Mouse (Mus musculus) stomach, postnatal 0 days (tissue): ENCODE measurements around the gene Shc4. TPM values are rescaled to one million over a fixed set of nuclear protein-coding genes. Genes with fewer than 3 reads are reported as not detected.

Experiments
- ATAC-seq: fragments of 200-750 bp; cut with Nextera tagmentation; 2 replicates; pipeline ENCODE4 v1.8.0; 2017; ENCODE audit not compliant: low FRiP score, low TSS enrichment
- DNase-seq: peaks from one replicate; pipeline ENCODE4 v3.0.0-alpha.2; 2016; ENCODE audit warnings: low spot score
- H3K27ac ChIP-seq: fragments of 300-500 bp; sonication (generic); replicated peaks from 2 replicates; pipeline ENCODE4 v1.5.1; 2014; ENCODE audit warnings: mild to moderate bottlenecking, control low read depth
- H3K27me3 ChIP-seq: fragments of 300-500 bp; sonication (generic); 2 replicates; pipeline ENCODE4 v1.6.1; 2014; ENCODE audit warnings: low read length; ENCODE audit not compliant: control insufficient read depth, insufficient read depth
- H3K36me3 ChIP-seq: fragments of 300-500 bp; sonication (generic); 2 replicates; pipeline ENCODE4 v1.6.1; 2014; ENCODE audit warnings: low read length, mixed read lengths; ENCODE audit not compliant: control insufficient read depth, insufficient read depth
- H3K4me1 ChIP-seq: fragments of 300-500 bp; sonication (generic); replicated peaks from 2 replicates; pipeline ENCODE4 v1.6.1; 2014; ENCODE audit warnings: antibody characterized with exemption; ENCODE audit not compliant: control insufficient read depth, insufficient read depth
- H3K4me2 ChIP-seq: fragments of 300-500 bp; sonication (generic); replicated peaks from 2 replicates; pipeline ENCODE4 v1.6.1; 2014; ENCODE audit warnings: low read depth, mild to moderate bottlenecking, control low read depth, moderate library complexity
- H3K4me3 ChIP-seq: fragments of 300-500 bp; sonication (generic); 2 replicates; pipeline ENCODE4 v1.5.1; 2014; ENCODE audit warnings: low read depth, low read length, control low read depth
- H3K9ac ChIP-seq: fragments of 300-500 bp; sonication (generic); 2 replicates; pipeline ENCODE4 v1.6.1; 2014; ENCODE audit warnings: mild to moderate bottlenecking, low read length, control low read depth, mixed read lengths
- H3K9me3 ChIP-seq: fragments of 300-500 bp; sonication (generic); 2 replicates; pipeline ENCODE4 v1.6.1; 2016; ENCODE audit warnings: low read length; ENCODE audit not compliant: control insufficient read depth
- CTCF ChIP-seq: IDR thresholded peaks from 2 replicates; pipeline ENCODE4 v1.5.1; 2016; ENCODE audit warnings: antibody characterized with exemption, low read depth, mild to moderate bottlenecking, moderate library complexity
- EP300 ChIP-seq: optimal IDR thresholded peaks from 2 replicates; pipeline ENCODE3; 2016; ENCODE audit warnings: antibody characterized with exemption
- WGBS: fragments of 180-500 bp; shearing (Covaris S2); extraction: QIAGEN DNeasy Blood & Tissue Kit; methylation state at CpG from one replicate; pipeline ENCODE4 v1.1.7; 2014; 5-methylcytosine and 5-hydroxymethylcytosine counted together
- polyA plus RNA-seq: library from polyadenylated mRNA; unstranded; fragments of >200 nt; fragmentation: Nextera tagmentation; extraction: Ambion mirVana; gene quantifications from 2 replicates; pipeline ENCODE4 v1.2.1, GENCODE M21; 2015

Gene Shc4
- polyA plus RNA-seq, 1 experiment from 2014 or later = 1.1 TPM

GRCm38 (mm10) chr2:125660537-125661130 lies 63.3 kb downstream of the Shc4 start:
- no peaks in the 10 kb centered on the region for H3K36me3 ChIP-seq
- TF ChIP-seq EP300 (no peak), CTCF (no peak)
- peak overlapping the region; percentile 55 for H3K4me2 ChIP-seq
- 31% methylated on average over 20 of the region's 20 CpGs for WGBS
- no peaks in the 10 kb centered on the region for H3K9me3 ChIP-seq
- peak overlapping the region; percentile 31 for H3K9ac ChIP-seq
- H3K27ac ChIP-seq = no peak overlapping the region
- H3K4me3 ChIP-seq = peak overlapping the region; percentile 28
- peak; percentile 30 for DNase-seq
- H3K27me3 ChIP-seq = no peaks in the 10 kb centered on the region
- peak; percentile 45; the same call in 1 of the 2 replicates for ATAC-seq
- H3K4me1 ChIP-seq = no peaks in the 10 kb centered on the region

- ATAC-seq = peak; percentile 70
- Histone ChIP-seq H3K27ac (no peak overlapping the region), H3K36me3 (no peaks in the 10 kb centered on the region)
These were observed 64.0 kb downstream of the Shc4 start for GRCm38 (mm10) chr2:125659823-125660536.

GRCm38 (mm10) chr2:125655391-125655790 lies 68.6 kb downstream of the Shc4 start:
- ATAC-seq (no peak), DNase-seq (no peak)
- Histone ChIP-seq H3K27me3 (no peaks in the 10 kb centered on the region), H3K4me3 (no peak overlapping the region), H3K9ac (no peak overlapping the region), H3K4me1 (no peaks in the 10 kb centered on the region), H3K9me3 (no peaks in the 10 kb centered on the region), H3K4me2 (no peak overlapping the region), H3K27ac (no peak overlapping the region), H3K36me3 (no peaks in the 10 kb centered on the region)
- TF ChIP-seq CTCF = no peak
- no peak for TF ChIP-seq EP300
- 90% methylated on average over 9 of the region's 9 CpGs for WGBS

More at GRCm38 (mm10) chr2:125659823-125660536, 64.0 kb downstream of the Shc4 start:
- peak overlapping the region; percentile 55 for H3K4me2 ChIP-seq
- TF ChIP-seq EP300 (no peak), CTCF (peak; percentile 97)
- peak overlapping the region; percentile 28 for H3K4me3 ChIP-seq
- H3K9me3 ChIP-seq = no peaks in the 10 kb centered on the region
- peak overlapping the region; percentile 31 for H3K9ac ChIP-seq
- peak; percentile 62 for DNase-seq
- WGBS = 13% methylated on average over 10 of the region's 10 CpGs
- H3K27me3 ChIP-seq = no peaks in the 10 kb centered on the region
- H3K4me1 ChIP-seq = no peaks in the 10 kb centered on the region

DNA sequence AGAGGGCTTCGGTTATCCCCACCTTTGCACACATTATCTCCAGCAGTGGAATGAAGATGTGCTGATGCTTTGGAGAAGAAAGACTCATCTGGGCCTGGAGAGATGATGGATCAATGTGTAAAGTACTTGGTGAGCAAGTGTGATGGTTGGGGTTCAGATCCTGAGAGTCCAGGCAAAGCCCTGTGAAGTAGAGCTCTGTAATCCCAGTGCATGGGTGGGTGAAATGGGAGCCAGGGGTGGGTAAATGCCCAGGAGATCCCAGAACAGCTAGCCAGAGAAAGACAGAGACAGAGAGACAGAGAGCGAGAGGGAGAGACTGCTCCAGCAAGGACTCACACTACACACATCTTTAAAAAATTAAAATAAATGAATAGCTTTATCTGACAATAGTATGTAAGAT lies 70.7 kb downstream of the Shc4 start:
- TF ChIP-seq EP300 (no peak), CTCF (no peak)
- Histone ChIP-seq H3K36me3 (no peaks in the 10 kb centered on the region), H3K9ac (no peak overlapping the region), H3K4me1 (no peaks in the 10 kb centered on the region), H3K27ac (no peak overlapping the region), H3K9me3 (no peaks in the 10 kb centered on the region), H3K4me2 (no peak overlapping the region), H3K4me3 (no peak overlapping the region), H3K27me3 (no peaks in the 10 kb centered on the region)
- WGBS = 89% methylated on average over 2 of the region's 2 CpGs
- no peak for DNase-seq
- no peak for ATAC-seq

DNA sequence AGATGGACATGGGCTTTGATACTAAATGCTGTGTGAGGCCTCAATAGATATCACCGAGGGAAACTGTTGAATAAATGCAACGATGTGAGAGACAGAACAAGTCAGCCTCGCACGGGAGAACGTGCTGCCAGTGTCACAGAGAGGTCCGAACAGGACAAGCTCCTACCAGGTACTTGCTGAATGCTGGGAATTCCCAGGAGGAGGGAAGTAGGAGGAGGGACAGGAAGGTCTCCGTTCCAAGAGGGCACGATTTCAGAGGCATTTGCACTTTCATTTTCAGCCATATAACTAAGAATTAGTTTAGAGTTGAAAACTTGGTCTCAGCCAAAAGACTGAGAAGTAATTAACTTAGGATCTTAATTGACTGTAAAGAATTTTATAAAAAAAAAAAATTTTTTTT lies 72.4 kb downstream of the Shc4 start:
- Histone ChIP-seq H3K4me2 (no peak overlapping the region), H3K4me1 (no peaks in the 10 kb centered on the region), H3K27ac (no peak overlapping the region), H3K4me3 (no peak overlapping the region), H3K36me3 (no peaks in the 10 kb centered on the region), H3K27me3 (no peaks in the 10 kb centered on the region), H3K9me3 (no peaks in the 10 kb centered on the region), H3K9ac (no peak overlapping the region)
- TF ChIP-seq EP300 (no peak), CTCF (no peak)
- ATAC-seq (no peak), DNase-seq (no peak)
- WGBS = 86% methylated on average over 8 of the region's 8 CpGs

DNA sequence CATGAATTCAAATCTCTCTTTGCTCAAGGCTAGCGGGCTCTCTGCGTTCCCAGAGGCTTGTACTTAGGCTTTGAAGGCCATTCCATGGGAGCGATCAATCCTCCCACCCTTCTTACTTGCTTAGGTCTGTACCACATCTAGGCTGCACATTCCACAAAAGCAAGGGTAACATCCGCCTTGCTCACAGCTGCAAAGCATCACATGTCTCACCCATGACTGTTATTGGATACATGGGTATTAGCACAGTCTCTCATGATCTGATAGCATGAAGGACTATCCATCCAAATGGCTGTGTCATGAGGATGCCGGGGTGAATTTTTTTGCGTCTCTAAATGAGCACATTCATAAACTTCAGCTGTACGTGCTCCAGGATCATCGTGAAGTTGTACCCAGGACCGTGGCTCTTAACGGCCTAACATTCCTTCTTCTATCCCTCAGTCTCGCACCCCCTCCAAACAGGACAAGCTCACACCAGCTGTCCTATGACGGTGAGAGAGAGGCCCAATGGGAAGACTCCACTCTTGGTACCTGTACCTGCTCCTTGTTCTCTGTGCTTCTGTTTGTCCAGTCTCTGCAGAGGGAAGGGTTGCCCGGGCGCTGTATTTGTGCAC lies 73.1 kb downstream of the Shc4 start:
- TF ChIP-seq CTCF (no peak), EP300 (no peak)
- Histone ChIP-seq H3K4me3 (no peak overlapping the region), H3K4me1 (no peaks in the 10 kb centered on the region), H3K27me3 (no peaks in the 10 kb centered on the region), H3K27ac (no peak overlapping the region), H3K36me3 (no peaks in the 10 kb centered on the region), H3K4me2 (no peak overlapping the region), H3K9me3 (no peaks in the 10 kb centered on the region), H3K9ac (no peak overlapping the region)
- WGBS = 59% methylated on average over 14 of the region's 14 CpGs
- ATAC-seq (no peak; the same call in 1 of the 2 replicates), DNase-seq (no peak)
